1 mouse cellular context compared by ENCODE assay signal in the genomic region with DNA sequence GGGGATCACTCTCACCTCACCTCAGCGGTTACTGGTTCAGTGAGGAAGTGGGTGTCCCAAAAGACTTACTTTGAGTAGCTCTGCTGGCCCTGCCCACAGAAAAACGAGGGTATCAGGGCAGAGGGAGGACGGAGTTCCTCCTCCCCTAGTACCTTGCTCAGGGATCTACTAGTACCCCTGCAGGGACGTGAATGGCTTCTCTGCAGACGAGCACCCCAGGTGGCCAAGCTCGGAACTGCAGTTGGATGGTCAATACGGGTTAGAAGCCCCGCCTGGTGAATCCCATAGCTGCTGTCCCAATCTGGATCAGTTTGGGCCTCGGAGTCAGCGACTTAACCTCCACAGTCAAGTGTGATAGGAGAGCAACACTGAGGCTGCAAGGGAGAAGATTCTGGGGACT.
TF ChIP-seq lines count a peak whose summit lies in the region.

No protein-coding gene starts in this region.

TF ChIP-seq in CH12.LX, 34 proteins besides CTCF, POLR2A, EP300 and RAD21:
- peak; percentile 22 for TF ChIP-seq SMC3 (IDR thresholded peaks at IDR 0.05; ENCODE audit: low read depth, low read length)
- no peak for TF ChIP-seq ELF1 (IDR thresholded peaks at IDR 0.05; ENCODE audit: low read depth, low read length)
- no peak for TF ChIP-seq JUND (conservative IDR thresholded peaks at IDR 0.05; ENCODE audit: low read depth, low read length)
